Mouse (Mus musculus): ENCODE measurements around the gene Trim60. TPM values are rescaled to one million over a fixed set of nuclear protein-coding genes. Genes with fewer than 3 reads are reported as not detected.

The Trim60 gene
- polyA plus RNA-seq, 1 experiment from 2014 or later = not detected

DNA sequence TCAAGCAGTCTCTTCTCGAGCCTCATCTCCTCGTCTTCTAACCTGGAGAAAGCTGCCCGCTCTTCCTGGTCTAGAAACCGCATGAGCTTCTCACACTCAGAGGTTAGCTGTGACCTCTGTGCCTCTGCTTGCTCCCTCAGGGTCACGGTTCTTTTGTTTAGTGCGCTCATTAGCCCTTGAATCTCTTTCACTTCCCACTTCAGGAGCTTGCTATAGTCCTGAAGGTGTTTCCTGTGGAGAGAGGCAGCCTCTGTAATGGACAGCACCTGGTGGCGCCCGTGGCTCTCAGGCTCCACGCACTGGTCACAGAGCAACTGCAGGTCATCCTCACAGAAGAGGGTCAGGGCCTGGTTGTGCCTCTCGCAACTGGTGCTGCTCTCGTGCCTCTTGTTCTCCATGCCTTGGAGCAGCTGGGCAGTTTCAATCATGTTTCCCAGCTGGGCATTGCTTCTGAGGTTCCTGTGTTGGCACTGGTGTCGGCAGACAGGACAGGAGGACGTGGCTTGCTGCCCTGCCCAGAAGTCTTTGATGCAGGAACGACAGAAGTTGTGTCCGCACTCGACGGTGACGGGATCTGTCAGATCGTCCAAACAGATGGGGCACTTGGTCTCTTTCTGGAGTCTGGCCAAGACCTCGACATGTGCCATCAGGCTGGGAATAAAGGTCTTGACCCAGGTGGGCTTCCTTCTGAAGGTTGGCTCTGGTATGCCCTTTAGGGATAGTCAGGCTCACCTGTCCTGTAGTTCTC, 35.1 kb downstream of the Trim60 start:
- Histone ChIP-seq H3K4me3 (no peak overlapping the region), H3K27ac (no peak overlapping the region), H3K9me3 (replicated peaks) (no peaks in the 10 kb centered on the region), H3K4me2 (no peak overlapping the region), H3K4me1 (replicated peaks) (no peaks in the 10 kb centered on the region), H3K9ac (no peak overlapping the region), H3K36me3 (no peaks in the 10 kb centered on the region), H3K27me3 (no peaks in the 10 kb centered on the region)
- no peak for ATAC-seq (replicated peaks; ENCODE audit: insufficient number of reproducible peaks, insufficient read depth, low FRiP score, low read depth)
- 69% methylated on average over 20 of the region's 20 CpGs for WGBS

DNA sequence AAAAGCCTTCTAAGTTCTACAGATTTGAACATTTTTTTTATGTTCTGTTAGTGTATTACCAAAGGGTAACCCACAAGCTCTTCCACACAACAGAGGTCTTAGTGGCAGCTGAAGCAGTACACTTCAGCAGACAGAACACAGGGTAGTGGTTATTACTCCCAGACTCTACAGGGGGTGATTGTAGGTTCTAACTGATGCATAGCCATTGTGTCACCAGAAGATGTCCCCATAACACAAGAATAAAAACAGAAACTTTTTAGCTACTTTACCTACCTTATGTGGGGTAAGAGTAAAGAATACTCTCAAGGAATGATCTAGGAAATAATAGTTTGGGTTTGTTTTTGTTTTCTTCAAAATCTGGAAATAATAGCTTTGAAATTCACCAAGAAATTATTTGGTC, 55.5 kb downstream of the Trim60 start:
- H3K4me1 ChIP-seq (replicated peaks) = no peaks in the 10 kb centered on the region
- H3K4me3 ChIP-seq = no peak overlapping the region
- no peaks in the 10 kb centered on the region for H3K27me3 ChIP-seq
- no peaks in the 10 kb centered on the region for H3K9me3 ChIP-seq (replicated peaks)
- no peak overlapping the region for H3K27ac ChIP-seq
- H3K4me2 ChIP-seq = no peak overlapping the region
- peaks cover 3% of the 10 kb centered on the region; the same call in 1 of the 2 replicates for H3K36me3 ChIP-seq
- H3K9ac ChIP-seq = no peak overlapping the region
- ATAC-seq (replicated peaks; ENCODE audit: insufficient number of reproducible peaks, insufficient read depth, low FRiP score, low read depth) = no peak

DNA sequence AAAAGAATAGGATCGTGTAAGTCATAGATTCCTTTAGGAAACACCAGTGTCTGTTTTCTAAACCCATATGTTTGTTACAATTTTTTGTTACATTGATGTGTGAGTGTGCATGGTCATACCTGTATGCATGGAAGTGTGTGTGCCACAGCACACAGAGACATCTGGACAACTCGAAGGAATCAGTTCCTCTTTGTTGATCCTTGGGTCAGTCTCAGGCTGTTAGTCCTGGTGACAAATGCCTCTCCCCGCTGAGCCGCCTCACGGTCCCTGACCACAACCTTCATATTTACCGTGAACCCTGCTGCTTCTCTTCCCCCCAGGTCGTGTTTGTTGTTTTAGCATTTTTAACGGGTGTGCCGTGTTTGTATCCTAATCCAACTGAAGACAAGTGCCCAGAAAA, 59.4 kb downstream of the Trim60 start:
- H3K36me3 ChIP-seq = peaks cover 7% of the 10 kb centered on the region; the same call in 1 of the 2 replicates
- H3K4me3 ChIP-seq = no peak overlapping the region
- no peaks in the 10 kb centered on the region for H3K27me3 ChIP-seq
- no peaks in the 10 kb centered on the region for H3K4me1 ChIP-seq (replicated peaks)
- ATAC-seq (replicated peaks; ENCODE audit: insufficient number of reproducible peaks, insufficient read depth, low FRiP score, low read depth) = no peak
- no peak overlapping the region for H3K4me2 ChIP-seq
- WGBS = 85% methylated on average over 9 of the region's 9 CpGs
- no peak overlapping the region for H3K9ac ChIP-seq
- H3K27ac ChIP-seq = no peak overlapping the region
- H3K9me3 ChIP-seq (replicated peaks) = no peaks in the 10 kb centered on the region

- ATAC-seq (replicated peaks; ENCODE audit: insufficient number of reproducible peaks, insufficient read depth, low FRiP score, low read depth) = no peak
- Histone ChIP-seq H3K4me3 (no peak overlapping the region), H3K27ac (no peak overlapping the region), H3K27me3 (no peaks in the 10 kb centered on the region), H3K4me2 (no peak overlapping the region), H3K9me3 (replicated peaks) (no peaks in the 10 kb centered on the region), H3K9ac (no peak overlapping the region), H3K36me3 (no peaks in the 10 kb centered on the region), H3K4me1 (replicated peaks) (no peaks in the 10 kb centered on the region)
- 92% methylated on average over 6 of the region's 6 CpGs for WGBS
These were observed 66.3 kb downstream of the Trim60 start for GRCm38 (mm10) chr8:64952101-64952500.

Other genes starting within 250 kb of the Trim60 start
- gene Klhl2, start 168.6 kb downstream of the Trim60 start, polyA plus RNA-seq (2015; fragmentation: Nextera tagmentation; extraction: Ambion mirVana) = 11.3 and 11.5 TPM in 2 replicates
- gene Tmem192, start 71.4 kb downstream of the Trim60 start, polyA plus RNA-seq (2015; fragmentation: Nextera tagmentation; extraction: Ambion mirVana) = 23.5 and 27.2 TPM in 2 replicates
- gene Trim75, start 30.8 kb downstream of the Trim60 start, polyA plus RNA-seq (2015; fragmentation: Nextera tagmentation; extraction: Ambion mirVana) = not detected in 2 replicates
- gene Trim61, start 61 bp downstream of the Trim60 start, polyA plus RNA-seq (2015; fragmentation: Nextera tagmentation; extraction: Ambion mirVana) = not detected in 2 replicates
- 4.2 and 4.5 TPM in 2 replicates for gene Apela, start 18.8 kb upstream of the Trim60 start, polyA plus RNA-seq (2015; fragmentation: Nextera tagmentation; extraction: Ambion mirVana)
- not detected in 2 replicates for gene Gm10663, start 56.4 kb upstream of the Trim60 start, polyA plus RNA-seq (2015; fragmentation: Nextera tagmentation; extraction: Ambion mirVana)
- 0.36 TPM in 1 of 2 replicates, not detected in the other for gene BC030870, start 111.0 kb upstream of the Trim60 start, polyA plus RNA-seq (2015; fragmentation: Nextera tagmentation; extraction: Ambion mirVana)